Mouse (Mus musculus) embryonic stem cell, embryonic (primary cell): ENCODE data around the gene Thrap3.

Experiments
- CTCF ChIA-PET, 4 experiments: fragments of 300-600 bp in 2 of 4; fragments of 350-600 bp in 2 of 4; sonication (Branson Sonifier 250); formaldehyde crosslinking; loops; one replicate each; lab custom pipeline; 2022; ENCODE audit warnings: inconsistent platforms in 2 of 4; lab: Charles Lee
- POLR2A ChIA-PET, 4 experiments: fragments of 300-600 bp in 2 of 4; fragments of 350-600 bp in 2 of 4; sonication (Branson Sonifier 250); formaldehyde crosslinking; loops; one replicate each; lab custom pipeline; 2022; ENCODE audit warnings: antibody characterized with exemption in 4 of 4, inconsistent platforms in 1 of 4; lab: Charles Lee

Gene Thrap3

DNA sequence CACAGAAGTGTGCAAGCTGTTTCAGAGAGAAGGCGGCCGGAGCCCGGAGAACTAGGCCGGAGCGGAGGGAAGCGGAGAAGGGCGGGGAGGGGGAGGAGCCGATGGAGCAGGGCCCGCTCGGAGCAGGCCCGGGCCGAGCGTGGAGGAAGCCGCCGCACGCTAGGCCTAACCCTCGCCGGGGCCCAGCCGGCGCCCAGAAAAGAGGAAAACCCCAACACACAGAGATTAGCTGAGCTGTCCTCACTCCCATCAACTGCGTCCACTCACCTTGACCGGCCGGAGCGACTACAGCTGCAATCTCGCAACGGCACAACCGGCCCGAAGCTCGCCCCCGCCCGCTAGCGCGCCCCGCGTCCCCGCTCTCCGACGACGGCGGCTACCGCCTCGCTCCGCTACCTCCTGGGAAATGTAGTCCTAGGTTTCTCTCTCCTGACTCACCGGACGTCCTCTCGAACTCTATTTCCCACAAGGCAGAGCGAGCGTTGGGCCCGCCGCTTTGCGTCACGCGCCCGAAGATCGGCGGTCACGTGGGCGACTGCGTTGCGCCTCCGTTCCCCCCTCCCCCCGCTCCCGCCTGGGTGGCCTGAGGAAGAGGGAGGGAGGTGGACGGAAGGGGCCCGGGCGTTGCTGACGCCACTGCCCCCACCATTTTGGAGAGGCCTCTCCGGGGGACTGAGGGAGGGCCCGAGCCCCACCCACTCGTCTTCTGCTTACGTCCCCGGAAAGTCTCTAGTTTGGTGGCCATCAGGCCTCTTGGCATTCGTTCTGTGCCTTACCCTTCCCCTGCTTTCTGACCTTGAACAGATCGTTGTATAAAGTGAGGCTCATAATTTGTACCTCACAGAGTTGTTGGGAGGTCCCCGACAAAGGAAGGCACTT is at the start of gene Thrap3:
Gene Thrap3, minus strand, starts transcription at position 458 of the 879 bp plus-strand sequence.
- POLR2A ChIA-PET = interaction anchor here in 3 of 4 experiments (0.5 to 10.4 kb wide), 43 partner anchors 9 to 1321 kb away, joined by 3 to 121 read pairs (median 4); partner anchors contain the start of genes Sh3d21 (in 2 of the 3), Adprhl2 (in 1 of the 3), Ago1 (in 1 of the 3) and Eva1b (in 1 of the 3)

DNA sequence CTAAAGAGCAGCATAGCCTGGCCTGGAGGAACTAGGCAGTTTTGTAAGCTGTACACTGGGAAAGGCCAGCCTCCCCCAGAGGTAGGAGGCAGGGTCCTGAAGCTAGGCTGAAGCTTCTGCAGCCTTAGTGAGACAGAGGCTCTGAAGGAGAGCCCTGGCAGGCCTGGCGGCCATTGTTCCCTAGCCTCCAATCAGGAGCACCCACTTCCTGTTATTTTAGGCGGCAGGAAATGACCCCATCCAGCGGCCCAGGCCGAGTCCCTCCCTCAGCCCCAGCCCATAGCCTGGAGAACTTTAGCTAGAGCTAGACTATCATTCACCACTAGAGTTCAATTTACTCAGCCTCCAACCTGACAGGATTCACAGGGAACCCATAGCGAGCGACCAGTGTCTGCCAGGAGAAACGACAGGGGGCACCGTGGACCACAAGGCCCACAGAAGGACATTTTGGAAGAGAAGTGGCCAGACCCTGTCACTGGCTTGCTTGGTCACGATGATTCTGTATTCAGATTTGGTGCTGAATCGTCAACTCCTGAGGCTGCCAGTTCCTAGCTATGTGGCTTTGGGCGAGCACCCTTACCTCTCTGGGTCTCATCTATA is 49.2 kb upstream of the Thrap3 start:
- ChIA-PET CTCF (interaction anchor here in 2 of 4 experiments (1.0 to 1.4 kb wide), 3 partner anchors 11 to 80 kb away, joined by 3 to 6 read pairs (median 5); partner anchors contain the start of gene Trappc3 (in 1 of the 2)), POLR2A (interaction anchor here (0.5 to 7.0 kb wide), 13 partner anchors 10 to 50 kb away, joined by 3 to 52 read pairs (median 5); partner anchors contain the start of gene Trappc3 (in 1 of the 4))

More for the DNA sequence above, at the start of gene Thrap3:
- CTCF ChIA-PET = interaction anchor here in 3 of 4 experiments (0.6 to 1.5 kb wide), 5 partner anchors 22 to 858 kb away, joined by 3 to 4 read pairs (median 3); partner anchors contain the start of gene Map7d1 (in 1 of the 3)

DNA sequence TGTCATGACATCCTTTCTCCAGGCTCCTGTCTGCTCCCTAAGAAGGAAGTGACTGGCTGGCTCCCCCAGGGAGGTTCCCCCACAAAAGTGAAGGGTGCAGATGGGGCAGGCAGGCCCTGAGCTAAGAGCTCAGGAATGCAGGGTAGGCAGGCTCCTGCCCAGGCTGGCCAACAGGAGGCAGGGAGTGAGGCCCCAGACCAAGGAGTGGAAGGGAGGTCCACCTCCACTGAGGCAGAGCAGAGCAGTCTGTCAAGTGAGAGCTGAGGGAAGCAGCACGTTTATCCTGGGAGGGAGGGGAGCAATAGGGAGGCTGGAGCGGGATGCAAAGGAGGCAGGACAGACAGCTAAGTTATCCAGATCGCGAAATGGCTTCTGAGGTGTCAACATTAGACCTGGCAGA is 48.1 kb upstream of the Thrap3 start:
- POLR2A ChIA-PET = interaction anchor here in 3 of 4 experiments (0.7 to 7.0 kb wide), 6 partner anchors 9 to 49 kb away, joined by 3 to 52 read pairs (median 6); partner anchors contain the start of gene Trappc3 (in 1 of the 3)
- CTCF ChIA-PET = no interaction called here

DNA sequence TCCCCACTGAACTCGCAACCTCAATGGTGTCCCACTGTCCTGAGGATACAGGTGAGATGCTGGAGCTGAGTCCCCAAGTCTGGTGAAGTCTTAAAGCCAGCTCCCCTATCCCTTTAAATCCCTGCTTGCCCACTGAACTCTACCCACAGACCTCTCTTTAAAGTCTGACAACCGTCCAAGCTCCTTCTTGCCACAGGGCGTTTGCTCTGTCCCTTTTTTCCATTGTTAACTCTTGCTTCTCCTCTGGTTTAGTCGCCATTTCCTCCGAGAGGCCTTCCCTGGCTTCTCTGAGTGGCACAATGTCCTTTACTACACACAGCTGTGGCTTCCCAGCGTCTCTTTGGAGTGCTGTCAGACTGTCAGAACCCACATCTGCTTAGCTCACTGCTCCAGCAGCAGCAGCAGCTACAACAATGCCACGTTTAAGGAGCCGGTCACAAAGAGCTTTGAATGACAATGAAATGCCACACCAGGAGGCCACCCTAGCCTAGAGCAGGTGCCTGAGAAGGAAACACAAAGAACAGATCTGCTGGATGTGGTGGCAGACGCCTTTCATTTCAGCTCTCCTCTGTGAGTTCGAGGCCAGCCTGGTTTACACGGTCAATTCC is 45.8 kb upstream of the Thrap3 start:
- POLR2A ChIA-PET = interaction anchor here in 3 of 4 experiments (0.5 to 4.1 kb wide), 36 partner anchors 8 to 309 kb away, joined by 3 to 43 read pairs (median 5); partner anchors contain the start of genes Map7d1 (in 2 of the 3), Thrap3 (in 2 of the 3), Trappc3 (in 2 of the 3) and Adprhl2 (in 1 of the 3)
- CTCF ChIA-PET = interaction anchor here (0.6 to 1.5 kb wide), 22 partner anchors 10 to 1797 kb away, joined by 3 to 17 read pairs (median 3); partner anchors contain the start of genes Adprhl2 (in 2 of the 4) and Trappc3 (in 2 of the 4)

DNA sequence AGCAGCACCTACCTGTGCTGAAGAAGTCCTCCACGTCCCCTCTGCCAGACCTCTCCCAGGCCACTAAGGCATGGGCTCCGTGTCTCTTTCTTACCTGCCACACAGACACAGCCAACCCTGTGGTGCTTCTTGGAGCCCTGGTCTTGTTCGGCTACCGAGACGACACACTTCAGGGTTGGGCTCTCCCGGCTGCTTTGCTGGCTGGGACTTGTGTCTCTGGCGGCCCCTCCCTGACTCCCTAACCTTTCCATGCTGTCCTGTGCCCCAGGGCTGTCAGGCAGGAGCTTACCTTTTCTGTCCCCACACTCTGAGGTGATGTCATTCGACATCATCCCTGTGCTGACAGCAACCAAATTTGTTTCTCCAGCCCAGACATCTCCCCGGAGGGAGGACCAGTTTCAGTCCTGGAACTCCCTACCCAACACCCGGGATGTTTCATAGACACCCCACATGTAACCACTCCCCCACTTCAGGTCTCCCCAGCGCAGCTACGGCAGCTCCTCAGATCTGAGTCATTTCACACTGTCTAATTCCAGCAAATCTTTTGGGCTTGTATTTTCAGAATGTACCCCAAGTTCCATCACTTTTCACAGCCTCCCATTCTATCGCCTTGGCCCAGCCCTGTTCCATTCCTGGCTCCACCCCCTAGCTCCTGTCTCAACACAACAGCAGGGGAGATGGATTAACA is 43.8 kb upstream of the Thrap3 start:
- ChIA-PET CTCF (interaction anchor here in 3 of 4 experiments (0.7 to 2.5 kb wide), 7 partner anchors 10 to 19 kb away, joined by 3 to 7 read pairs (median 3); partner anchors contain the start of genes Trappc3 (in 2 of the 3) and Map7d1 (in 1 of the 3)), POLR2A (interaction anchor here in 3 of 4 experiments (0.6 to 4.1 kb wide), 9 partner anchors 9 to 49 kb away, joined by 3 to 43 read pairs (median 7); partner anchors contain the start of gene Map7d1 (in 1 of the 3))

DNA sequence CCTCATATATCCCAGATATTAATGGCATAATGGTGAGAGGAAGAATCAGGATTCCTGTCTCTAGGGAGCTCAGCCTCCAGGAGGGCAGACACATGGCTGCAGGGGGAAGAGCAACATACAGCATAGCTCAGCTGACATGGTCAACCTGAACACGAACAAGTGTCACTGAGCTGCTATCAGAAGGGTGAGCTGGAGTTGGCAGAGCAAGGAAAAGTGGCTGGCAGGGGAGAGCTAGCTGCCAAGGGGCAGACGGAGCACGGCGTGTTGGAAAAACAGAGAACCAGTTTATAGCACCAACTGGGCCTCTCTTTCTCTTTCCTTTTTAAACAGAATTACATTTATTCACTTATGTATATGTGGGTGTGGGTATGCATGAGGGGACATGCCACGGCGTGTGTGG is 40.0 kb upstream of the Thrap3 start:
- ChIA-PET CTCF (interaction anchor here (0.6 to 1.1 kb wide), 4 partner anchors 11 to 90 kb away, joined by 3 read pairs; no protein-coding TSS in a partner anchor), POLR2A (interaction anchor here in 3 of 4 experiments (0.6 to 3.4 kb wide), 10 partner anchors 9 to 222 kb away, joined by 3 to 18 read pairs (median 6); partner anchors contain the start of genes Map7d1 (in 2 of the 3) and Thrap3 (in 1 of the 3))

DNA sequence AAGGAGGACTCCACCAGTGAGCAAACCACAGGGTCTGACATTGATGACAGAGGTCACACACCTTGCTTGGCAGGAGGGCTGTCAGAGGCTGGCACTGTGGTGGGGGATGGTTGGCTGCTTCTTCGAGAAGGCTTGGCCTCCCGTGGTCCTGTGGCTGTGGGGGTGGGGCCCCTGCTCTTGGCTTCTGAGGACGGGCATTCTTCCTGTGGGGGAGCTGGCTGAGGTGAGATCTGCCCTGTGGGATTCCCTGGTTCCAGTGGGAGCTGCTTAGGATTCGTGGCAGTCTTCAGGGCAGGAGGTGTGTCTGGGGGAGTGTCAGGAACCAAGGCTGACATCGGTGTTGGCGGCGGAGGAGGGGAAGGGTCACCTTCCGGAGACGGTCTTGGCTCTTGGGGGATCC is 39.4 kb upstream of the Thrap3 start:
- CTCF ChIA-PET = interaction anchor here in 2 of 4 experiments (0.6 to 1.3 kb wide), 4 partner anchors 14 to 665 kb away, joined by 3 read pairs; partner anchors contain the start of gene Trappc3 (in 1 of the 2)
- POLR2A ChIA-PET = interaction anchor here in 3 of 4 experiments (0.5 to 3.4 kb wide), 12 partner anchors 10 to 254 kb away, joined by 3 to 18 read pairs (median 4); partner anchors contain the start of genes Map7d1 (in 2 of the 3) and Thrap3 (in 1 of the 3)

DNA sequence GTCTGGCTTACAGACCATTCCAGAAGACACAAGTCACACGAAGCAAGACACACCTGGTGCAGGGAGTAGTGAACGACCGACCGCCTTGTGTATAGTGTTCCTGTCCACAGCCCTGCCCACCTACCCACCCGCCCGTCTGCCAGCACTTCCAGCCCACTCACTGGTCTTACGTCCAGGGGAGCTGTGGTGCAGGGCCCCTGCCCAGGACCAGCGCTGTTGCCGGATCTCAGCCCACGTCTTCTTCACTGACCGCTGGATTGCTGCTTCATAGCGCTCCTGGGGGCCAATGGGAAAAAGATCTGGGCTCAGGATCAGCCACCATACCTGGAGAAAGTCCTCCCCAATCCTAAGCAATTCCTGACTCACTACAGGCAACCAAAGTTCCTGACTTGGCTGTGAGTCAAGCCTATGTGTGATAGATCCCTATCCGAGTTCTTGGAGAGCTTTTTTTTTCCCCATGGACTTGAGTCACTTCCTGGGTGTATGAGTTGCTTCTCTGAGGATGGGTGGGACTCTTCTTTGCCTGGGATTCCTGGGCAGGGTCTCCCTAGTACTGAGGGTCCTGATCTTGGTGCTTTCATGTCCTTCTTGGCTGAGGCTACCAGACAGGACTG is 37.4 kb upstream of the Thrap3 start:
- POLR2A ChIA-PET = interaction anchor here in 1 of 4 experiments (0.9 to 1.4 kb wide), 2 partner anchors 13 to 22 kb away, joined by 3 to 5 read pairs; partner anchors contain the start of gene Trappc3
- CTCF ChIA-PET = no interaction called here

DNA sequence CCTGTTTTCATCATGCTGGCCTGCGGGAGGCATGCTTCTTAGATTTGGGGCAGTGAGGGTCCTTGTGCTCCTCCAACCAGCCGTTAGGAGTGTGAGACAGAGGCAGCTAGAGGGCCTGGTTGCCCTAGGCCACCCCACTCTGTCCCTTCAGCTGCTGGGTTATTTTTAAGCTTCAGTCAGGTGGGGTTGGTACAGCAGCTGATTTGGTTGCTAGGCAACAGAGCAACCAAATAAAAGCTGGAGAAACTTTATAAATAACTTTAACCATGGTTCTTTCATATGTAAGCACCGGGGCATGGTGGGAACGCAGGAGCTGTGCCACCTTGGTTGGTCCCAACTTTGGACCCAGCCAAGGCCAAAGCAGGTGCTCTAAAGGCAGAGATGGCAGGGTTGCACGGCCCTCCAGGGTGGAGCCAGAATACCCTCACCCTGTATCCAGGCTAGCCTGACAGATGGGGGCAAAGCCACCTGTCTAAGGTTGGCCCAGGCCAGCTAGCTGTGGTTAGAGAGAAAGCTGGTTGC is 35.2 kb upstream of the Thrap3 start:
- CTCF ChIA-PET = interaction anchor here in 3 of 4 experiments (0.6 to 2.7 kb wide), 9 partner anchors 10 to 84 kb away, joined by 3 to 9 read pairs (median 3); partner anchors contain the start of genes Trappc3 (in 2 of the 3) and Adprhl2 (in 1 of the 3)
- POLR2A ChIA-PET = interaction anchor here in 2 of 4 experiments (0.8 to 6.4 kb wide), 4 partner anchors 9 to 19 kb away, joined by 3 to 52 read pairs (median 25); partner anchors contain the start of gene Map7d1 (in 1 of the 2)

DNA sequence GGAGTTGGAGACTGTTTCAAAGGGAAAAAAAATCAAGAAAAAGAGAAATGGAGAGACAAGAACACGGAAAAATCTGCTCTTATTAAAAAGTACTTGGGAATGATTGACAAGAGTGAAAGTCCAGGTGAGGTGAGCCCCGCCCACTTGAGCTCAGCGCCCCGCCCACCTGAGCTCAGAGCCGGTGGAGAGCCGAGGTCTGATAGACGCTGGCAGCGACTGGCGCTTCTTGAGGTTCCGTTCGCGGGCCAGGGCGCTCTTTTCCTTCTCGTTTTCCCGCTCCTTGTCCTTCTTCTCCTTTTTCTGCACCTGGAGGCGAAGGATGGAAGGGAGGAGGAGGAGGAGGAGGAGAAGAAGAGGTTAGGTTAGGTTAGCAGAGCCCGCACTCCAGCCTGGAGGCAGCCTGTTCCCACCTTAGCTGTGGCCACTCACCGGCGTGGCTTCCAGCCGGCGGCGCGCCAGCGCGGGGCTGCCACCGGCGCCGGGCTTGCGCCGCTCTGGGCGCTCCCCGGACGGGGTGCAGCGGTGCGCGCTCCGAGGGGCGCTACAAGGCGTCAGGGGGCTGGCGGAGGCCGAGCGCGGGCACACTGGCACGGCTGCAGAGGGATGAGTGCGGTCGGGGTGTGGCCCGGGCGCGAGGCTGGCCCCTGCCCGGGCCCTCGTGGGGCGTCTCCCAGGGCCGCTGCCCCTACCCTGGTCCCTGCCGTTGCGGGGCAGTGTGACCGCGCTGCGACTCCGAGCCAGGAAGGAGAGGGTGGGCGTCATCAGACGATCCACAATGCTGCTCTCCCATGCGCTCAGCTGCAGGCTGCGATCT is 34.1 kb upstream of the Thrap3 start:
- ChIA-PET POLR2A (interaction anchor here in 3 of 4 experiments (0.6 to 6.4 kb wide), 20 partner anchors 10 to 827 kb away, joined by 3 to 52 read pairs (median 4); partner anchors contain the start of genes Trappc3 (in 3 of the 3), Map7d1 (in 2 of the 3) and Adprhl2 (in 1 of the 3)), CTCF (interaction anchor here in 3 of 4 experiments (0.6 to 2.7 kb wide), 17 partner anchors 9 to 228 kb away, joined by 3 to 11 read pairs (median 3); partner anchors contain the start of gene Trappc3 (in 1 of the 3))

DNA sequence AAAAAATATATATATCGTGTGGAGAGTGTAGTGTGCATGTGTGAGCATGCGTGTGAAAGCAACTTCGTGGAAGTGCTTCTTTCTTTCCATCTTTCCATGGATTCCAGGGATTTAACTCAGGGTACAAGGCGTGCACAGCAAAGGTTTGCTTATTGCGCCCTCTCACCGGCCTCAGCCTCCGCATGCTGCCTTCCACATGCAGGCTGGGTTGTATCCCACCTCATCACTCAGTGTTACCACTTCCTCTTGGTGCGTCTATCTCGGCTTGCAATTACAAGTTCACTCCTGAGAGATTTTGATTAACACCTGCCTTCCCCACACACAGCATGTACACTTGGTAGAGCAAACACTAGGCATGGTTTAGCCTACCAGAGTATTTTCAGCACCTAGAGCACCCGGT is 32.6 kb upstream of the Thrap3 start:
- POLR2A ChIA-PET = interaction anchor here in 2 of 4 experiments (0.7 to 6.4 kb wide), 6 partner anchors 12 to 231 kb away, joined by 3 to 52 read pairs (median 21); partner anchors contain the start of genes Map7d1 (in 2 of the 2) and Trappc3 (in 1 of the 2)
- CTCF ChIA-PET = no interaction called here

DNA sequence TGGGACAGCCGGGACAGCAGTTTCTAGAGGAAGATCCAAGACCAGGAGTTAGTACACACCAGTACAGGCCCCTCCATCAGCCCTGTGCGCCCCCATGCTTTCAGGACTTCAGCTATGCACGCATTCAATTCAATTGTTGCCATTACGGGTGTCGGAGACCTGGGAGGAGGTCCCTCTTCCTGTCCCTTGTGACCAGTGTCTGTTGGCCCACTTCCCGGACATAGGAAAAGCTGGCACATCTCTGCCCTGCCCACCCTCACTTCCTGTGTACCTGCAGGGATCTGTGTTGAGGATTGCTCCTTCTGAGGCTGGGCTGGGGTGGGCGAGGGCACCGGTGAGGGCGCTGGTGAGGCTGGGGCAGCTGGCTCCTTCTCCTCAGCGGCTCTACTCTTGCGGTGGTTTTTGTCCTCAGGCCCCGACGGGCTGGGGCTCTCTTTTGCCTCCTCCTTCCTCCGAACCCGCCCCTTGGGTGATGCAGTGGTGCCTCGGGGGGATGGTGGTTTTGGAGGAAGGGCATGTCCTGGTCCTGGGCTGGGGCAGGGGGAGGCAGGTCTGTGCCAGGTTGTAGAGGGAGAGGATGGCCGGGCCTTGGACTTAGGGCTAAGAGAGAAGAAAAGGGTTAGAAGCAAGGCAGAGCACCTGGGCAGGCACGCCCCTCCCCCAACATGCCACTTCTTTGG is 32.1 kb upstream of the Thrap3 start:
- POLR2A ChIA-PET = interaction anchor here in 3 of 4 experiments (0.6 to 6.4 kb wide), 16 partner anchors 11 to 231 kb away, joined by 3 to 52 read pairs (median 7); partner anchors contain the start of genes Map7d1 (in 2 of the 3), Trappc3 (in 2 of the 3), Adprhl2 (in 1 of the 3) and Sh3d21 (in 1 of the 3)
- CTCF ChIA-PET = interaction anchor here in 1 of 4 experiments (0.8 to 1.1 kb wide), 2 partner anchors 25 to 61 kb away, joined by 3 read pairs; no protein-coding TSS in a partner anchor

DNA sequence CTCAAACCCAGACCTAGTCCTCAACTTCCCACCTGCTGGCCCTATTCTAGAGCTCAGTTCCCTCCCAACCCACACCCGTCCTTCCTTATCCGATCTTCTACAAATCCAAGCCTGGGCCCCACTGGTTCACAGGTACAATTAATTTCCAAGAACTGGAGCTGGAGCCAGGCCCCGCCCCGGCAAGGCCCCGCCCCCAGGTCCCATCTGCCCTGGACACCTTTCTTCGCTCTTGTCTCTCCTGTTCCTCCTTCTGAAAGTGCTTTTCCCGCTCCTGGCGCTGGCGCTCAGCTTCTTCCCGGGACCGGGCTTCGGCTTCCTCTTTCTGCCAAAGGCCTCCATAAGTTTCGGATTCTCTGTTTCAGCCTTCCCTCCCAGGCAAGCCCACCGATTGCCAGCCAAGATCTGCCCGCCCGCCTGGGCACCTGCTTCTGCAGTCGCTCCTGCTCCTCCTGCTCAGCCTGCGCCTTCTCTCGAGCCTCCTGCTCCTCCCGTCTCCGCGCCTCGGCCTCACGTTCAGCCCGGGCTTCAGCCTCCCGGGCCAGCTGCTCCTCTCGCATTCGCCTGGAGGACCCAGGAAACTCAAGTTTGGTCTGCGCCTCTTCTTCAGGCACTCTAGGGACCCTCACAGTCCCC is 31.2 kb upstream of the Thrap3 start:
- ChIA-PET POLR2A (interaction anchor here (0.5 to 6.4 kb wide), 30 partner anchors 10 to 232 kb away, joined by 3 to 52 read pairs (median 4); partner anchors contain the start of genes Map7d1 (in 3 of the 4), Thrap3 (in 2 of the 4), Trappc3 (in 2 of the 4) and Adprhl2 (in 1 of the 4)), CTCF (interaction anchor here in 3 of 4 experiments (0.5 to 1.4 kb wide), 6 partner anchors 23 to 99 kb away, joined by 3 to 9 read pairs (median 4); partner anchors contain the start of gene Trappc3 (in 1 of the 3))
